Mouse (Mus musculus) regulatory T cell (primary cell): ENCODE results near the gene Rsu1.

Source experiments
- in situ Hi-C: fragments of 300-600 bp; cut with MboI, MseI; formaldehyde crosslinking; loops from one replicate; pipeline ENCODE4 v1.15.1; 2025; ENCODE audit warnings: high pct_unique_total_duplicates

Gene Rsu1

GRCm38 (mm10) chr2:13271165-13271957, at the start of gene Rsu1:
Gene Rsu1 (minus strand): TSS chr2:13271415.
- in situ Hi-C loops: loop anchor here (5.0 kb wide), 1 partner anchor 521 kb away; the partner anchor contains the start of gene St8sia6

- in situ Hi-C loops: no loop called here
Observed at GRCm38 (mm10) chr2:13303376-13303775, 32.2 kb upstream of the Rsu1 start.

- in situ Hi-C loops: no loop called here
Observed at GRCm38 (mm10) chr2:13299031-13299430, 27.8 kb upstream of the Rsu1 start.

- in situ Hi-C loops: no loop called here
Observed at GRCm38 (mm10) chr2:13297733-13298132, 26.5 kb upstream of the Rsu1 start.

GRCm38 (mm10) chr2:13290661-13291060, 19.4 kb upstream of the Rsu1 start:
- in situ Hi-C loops: no loop called here

GRCm38 (mm10) chr2:13290070-13290469, 18.9 kb upstream of the Rsu1 start:
- in situ Hi-C loops: no loop called here

- in situ Hi-C loops: no loop called here
Observed at GRCm38 (mm10) chr2:13278114-13278862, 7.1 kb upstream of the Rsu1 start.

GRCm38 (mm10) chr2:13275874-13276273, 4.7 kb upstream of the Rsu1 start:
- in situ Hi-C loops: no loop called here

- in situ Hi-C loops: loop anchor here (5.0 kb wide), 1 partner anchor 522 kb away; the partner anchor contains the start of gene St8sia6
Observed at GRCm38 (mm10) chr2:13270736-13271135, 479 bp downstream of the Rsu1 start.

- in situ Hi-C loops: no loop called here
Observed at GRCm38 (mm10) chr2:13268681-13269293, 2.4 kb downstream of the Rsu1 start.

- in situ Hi-C loops: no loop called here
Observed at GRCm38 (mm10) chr2:13264875-13265274, 6.3 kb downstream of the Rsu1 start.

GRCm38 (mm10) chr2:13263150-13263549, 8.1 kb downstream of the Rsu1 start:
- in situ Hi-C loops: no loop called here

- in situ Hi-C loops: no loop called here
Observed at GRCm38 (mm10) chr2:13258606-13259005, 12.6 kb downstream of the Rsu1 start.

GRCm38 (mm10) chr2:13240711-13241110, 30.5 kb downstream of the Rsu1 start:
- in situ Hi-C loops: loop anchor here (5.0 to 10.0 kb wide), 2 partner anchors 533 to 756 kb away; no protein-coding TSS in a partner anchor

- in situ Hi-C loops: no loop called here
Observed at GRCm38 (mm10) chr2:13237140-13237901, 33.9 kb downstream of the Rsu1 start.

GRCm38 (mm10) chr2:13235696-13236095, 35.5 kb downstream of the Rsu1 start:
- in situ Hi-C loops: no loop called here

- in situ Hi-C loops: no loop called here
Observed at GRCm38 (mm10) chr2:13234796-13235195, 36.4 kb downstream of the Rsu1 start.

GRCm38 (mm10) chr2:13233902-13234301, 37.3 kb downstream of the Rsu1 start:
- in situ Hi-C loops: no loop called here

- in situ Hi-C loops: no loop called here
Observed at GRCm38 (mm10) chr2:13233254-13233835, 37.9 kb downstream of the Rsu1 start.

GRCm38 (mm10) chr2:13232305-13232704, 38.9 kb downstream of the Rsu1 start:
- in situ Hi-C loops: no loop called here

- in situ Hi-C loops: loop anchor here (10.0 kb wide), 1 partner anchor 795 kb away; no protein-coding TSS in a partner anchor
Observed at GRCm38 (mm10) chr2:13229686-13230085, 41.5 kb downstream of the Rsu1 start.
